Mouse (Mus musculus): ENCODE data around the gene Ecel1. TPM values are rescaled to one million over a fixed set of nuclear protein-coding genes. Genes with fewer than 3 reads are reported as not detected.

The Ecel1 gene
- polyA plus RNA-seq, 1 experiment from 2014 or later = 84.7 TPM

Other genes with a start within 250 kb of the Ecel1 start
- gene Alppl2, start 66.6 kb downstream of the Ecel1 start, polyA plus RNA-seq (2015; fragmentation: Nextera tagmentation; extraction: Ambion mirVana) = not detected in 2 replicates
- 0.72 TPM in 1 of 2 replicates, not detected in the other for gene Alpi, start 54.9 kb downstream of the Ecel1 start, polyA plus RNA-seq (2015; fragmentation: Nextera tagmentation; extraction: Ambion mirVana)
- not detected in 2 replicates for gene Akp3, start 31.5 kb downstream of the Ecel1 start, polyA plus RNA-seq (2015; fragmentation: Nextera tagmentation; extraction: Ambion mirVana)
- gene Prss56, start 26.8 kb upstream of the Ecel1 start, polyA plus RNA-seq (2015; fragmentation: Nextera tagmentation; extraction: Ambion mirVana) = 4.0 and 5.3 TPM in 2 replicates
- 0.33 and 0.37 TPM in 2 replicates for gene Chrnd, start 34.1 kb upstream of the Ecel1 start, polyA plus RNA-seq (2015; fragmentation: Nextera tagmentation; extraction: Ambion mirVana)
- gene Chrng, start 48.1 kb upstream of the Ecel1 start, polyA plus RNA-seq (2015; fragmentation: Nextera tagmentation; extraction: Ambion mirVana) = 1.2 and 1.5 TPM in 2 replicates
- 93.4 and 101 TPM in 2 replicates for gene Eif4e2, start 57.4 kb upstream of the Ecel1 start, polyA plus RNA-seq (2015; fragmentation: Nextera tagmentation; extraction: Ambion mirVana)
- 1.2 and 2.3 TPM in 2 replicates for gene Efhd1, start 107.8 kb upstream of the Ecel1 start, polyA plus RNA-seq (2015; fragmentation: Nextera tagmentation; extraction: Ambion mirVana)
- gene Gigyf2, start 170.5 kb upstream of the Ecel1 start, polyA plus RNA-seq (2015; fragmentation: Nextera tagmentation; extraction: Ambion mirVana) = 61.7 and 63.0 TPM in 2 replicates
- gene Kcnj13, start 238.2 kb upstream of the Ecel1 start, polyA plus RNA-seq (2015; fragmentation: Nextera tagmentation; extraction: Ambion mirVana) = 0.92 and 1.1 TPM in 2 replicates

Measured in neural tube, embryonic 15.5 days (tissue).